In the genomic region with DNA sequence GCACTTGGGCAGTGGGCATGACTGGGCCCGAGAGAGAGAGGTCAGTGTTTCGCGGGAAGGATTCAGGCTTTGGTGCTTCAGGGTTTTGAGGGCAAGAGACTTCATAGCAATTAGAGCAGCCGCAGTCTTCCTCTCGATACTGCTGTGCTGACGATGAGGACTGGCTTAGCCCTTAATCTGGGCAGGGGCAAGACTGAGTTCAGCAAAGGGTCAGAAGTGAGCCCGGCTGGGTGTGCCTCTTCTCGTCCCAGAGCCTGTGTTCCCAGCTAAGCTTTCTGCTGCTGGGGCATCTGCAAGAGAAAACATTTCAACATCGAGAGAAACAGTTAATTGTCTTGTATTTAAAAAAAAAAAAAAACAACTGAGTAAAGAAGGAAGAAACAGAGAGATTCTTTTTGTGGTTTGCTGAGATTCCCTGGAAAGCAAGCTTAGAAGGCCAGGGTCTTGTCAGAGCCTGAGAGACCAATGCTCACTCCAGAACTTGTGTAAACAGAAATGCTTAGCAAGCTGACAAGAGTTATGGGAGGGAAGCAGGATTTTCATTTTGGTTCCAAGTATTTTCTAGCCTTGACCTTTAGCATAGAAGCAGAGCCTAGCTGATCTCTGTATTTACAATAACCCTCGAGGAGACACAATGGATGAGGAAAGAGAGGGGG, we compare ENCODE assay signal across 12 mouse cellular contexts.
A peak's percentile ranks its signal among the peaks of the same experiment; 100 is the strongest.
DNase-seq lines count a peak whose midpoint lies in the region; ATAC-seq and TF ChIP-seq lines count a peak whose summit lies in the region.
"Had no signal": no experiment of that assay in that cellular context is flagged by ENCODE, and none has a peak within 500 bp of the region (broad histone marks: within the 10 kb centered on the region; RNA-seq: fewer than 3 reads in every experiment).

No protein-coding gene starts in this region.

- ATAC-seq in hindbrain, postnatal 0 days: no peak
- no peak for ATAC-seq in hindbrain, embryonic 11.5 days (ENCODE audit: low FRiP score)
- no peak for ATAC-seq in limb, embryonic 15.5 days (ENCODE audit: insufficient number of reproducible peaks, low FRiP score, low TSS enrichment, low read depth)
- no peak for ATAC-seq in CD4-positive, CD25-positive, alpha-beta regulatory T cell, adult 4 months

- H3K27ac ChIP-seq in hindbrain, postnatal 0 days: peak overlapping the region; percentile 29; the same call in 1 of the 2 replicates
- H3K27ac ChIP-seq in hindbrain, embryonic 11.5 days (ENCODE audit: low read depth, low read length): no peak overlapping the region
- peak overlapping the region; percentile 27; the same call in 1 of the 2 replicates for H3K27ac ChIP-seq in limb, embryonic 15.5 days
- H3K27ac ChIP-seq: macrophage had no signal

- no peak overlapping the region for H3K4me3 ChIP-seq in hindbrain, postnatal 0 days (ENCODE audit: low read length)
- H3K4me3 ChIP-seq in hindbrain, embryonic 11.5 days (ENCODE audit: low read depth, low read length): no peak overlapping the region
- no peak overlapping the region for H3K4me3 ChIP-seq in limb, embryonic 15.5 days

- no peaks in the 10 kb centered on the region for H3K27me3 ChIP-seq in hindbrain, postnatal 0 days (ENCODE audit: insufficient read depth, low read length)
- H3K27me3 ChIP-seq in hindbrain, embryonic 11.5 days (ENCODE audit: control insufficient read depth, insufficient read depth, low read length): no peaks in the 10 kb centered on the region
- H3K27me3 ChIP-seq in limb, embryonic 15.5 days: no peaks in the 10 kb centered on the region

- H3K9me3 ChIP-seq in hindbrain, postnatal 0 days (ENCODE audit: low read length): no peaks in the 10 kb centered on the region
- no peaks in the 10 kb centered on the region for H3K9me3 ChIP-seq in hindbrain, embryonic 11.5 days (ENCODE audit: control insufficient read depth, low read length)
- H3K9me3 ChIP-seq in limb, embryonic 15.5 days: no peaks in the 10 kb centered on the region

- H3K9ac ChIP-seq in hindbrain, postnatal 0 days (replicated peaks; ENCODE audit: low read length): no peak overlapping the region
- no peak overlapping the region for H3K9ac ChIP-seq in hindbrain, embryonic 11.5 days (ENCODE audit: low read depth, low read length)
- no peak overlapping the region for H3K9ac ChIP-seq in limb, embryonic 15.5 days

- DNase-seq in hindbrain, postnatal 0 days (ENCODE audit: low spot score): no peak
- DNase-seq in hindbrain, embryonic 11.5 days (ENCODE audit: low spot score): no peak
- peak; percentile 64 for DNase-seq in 3T3-L1 (ENCODE audit: low read depth, low spot score)
- peak; percentile 18 for DNase-seq in R1 (ENCODE audit: low read depth, low spot score)
- DNase-seq in gastrocnemius, postnatal 10 days: no peak
- DNase-seq: adrenal gland, postnatal 25 days; cerebellum, postnatal 36 days; right cerebral cortex, postnatal 4 days had no signal

- TF ChIP-seq CTCF in hindbrain, postnatal 0 days (IDR thresholded peaks at IDR 0.05; ENCODE audit: low read depth): no peak

- no peak overlapping the region for H3K4me2 ChIP-seq in hindbrain, postnatal 0 days (ENCODE audit: low read depth, low read length)
- H3K4me2 ChIP-seq in hindbrain, embryonic 11.5 days (replicated peaks; ENCODE audit: low read depth, low read length): no peak overlapping the region
- no peak overlapping the region for H3K4me2 ChIP-seq in limb, embryonic 15.5 days

- no peaks in the 10 kb centered on the region for H3K4me1 ChIP-seq in hindbrain, postnatal 0 days (ENCODE audit: insufficient read depth, low read length)
- H3K4me1 ChIP-seq in hindbrain, embryonic 11.5 days (replicated peaks; ENCODE audit: control insufficient read depth, insufficient read depth, low read length): no peaks in the 10 kb centered on the region; the same call in 1 of the 2 replicates
- peaks cover 12% of the 10 kb centered on the region for H3K4me1 ChIP-seq in limb, embryonic 15.5 days

- WGBS in hindbrain, postnatal 0 days: 51% methylated on average over 10 of the region's 10 CpGs
- 43% methylated on average over 10 of the region's 10 CpGs for WGBS in hindbrain, embryonic 11.5 days
- WGBS in limb, embryonic 15.5 days: 49% methylated on average over 10 of the region's 10 CpGs

- H3K36me3 ChIP-seq in hindbrain, postnatal 0 days (ENCODE audit: insufficient read depth, low read length): no peaks in the 10 kb centered on the region
- H3K36me3 ChIP-seq in hindbrain, embryonic 11.5 days (ENCODE audit: control insufficient read depth, insufficient read depth, low read length): no peaks in the 10 kb centered on the region
- no peaks in the 10 kb centered on the region for H3K36me3 ChIP-seq in limb, embryonic 15.5 days
- H3K36me3 ChIP-seq: G1E had no signal

Comparison
In these comparisons a context has a peak if more than half of its experiments do, and no peak if none do; other contexts are left out.
1. DNase-seq: peak in 3T3-L1 (single experiment) and R1 (single experiment); none in hindbrain, postnatal 0 days (single experiment), hindbrain, embryonic 11.5 days (single experiment) and gastrocnemius, postnatal 10 days (single experiment).